Mouse (Mus musculus) myocyte (in vitro differentiated cells): Measurements from ENCODE around the gene Ttc41.

Experiments used
- CEBPB ChIP-seq: IDR thresholded peaks from 2 replicates; pipeline ENCODE4 v1.6.1; 2011; ENCODE audit warnings: mild to moderate bottlenecking, moderate library complexity; ENCODE audit not compliant: poor library complexity, insufficient read depth, severe bottlenecking
- E2F4 ChIP-seq: IDR thresholded peaks from one replicate; pipeline ENCODE4 v1.6.1; 2011; ENCODE audit warnings: mild to moderate bottlenecking, control low read depth, moderate library complexity; ENCODE audit not compliant: insufficient read depth
- MAX ChIP-seq: IDR thresholded peaks from one replicate; pipeline ENCODE4 v1.6.1; 2011; ENCODE audit warnings: low read depth, mild to moderate bottlenecking, control low read depth
- MYOG ChIP-seq, 3 experiments: IDR thresholded peaks; one replicate each; pipeline ENCODE4 v1.6.1; 2011; ENCODE audit warnings: control low read depth in 2 of 3, low read depth in 2 of 3, mild to moderate bottlenecking in 2 of 3; ENCODE audit not compliant: insufficient read length in 2 of 3, control insufficient read depth in 1 of 3, insufficient read depth in 1 of 3
- POLR2A ChIP-seq: IDR thresholded peaks from one replicate; pipeline ENCODE4 v1.6.1; 2011; ENCODE audit warnings: low read depth, mild to moderate bottlenecking, control low read depth, moderate library complexity; ENCODE audit not compliant: insufficient read length
- POLR2AphosphoS2 ChIP-seq: IDR thresholded peaks from one replicate; pipeline ENCODE4 v1.6.1; 2011; ENCODE audit warnings: low read depth, control low read depth; ENCODE audit not compliant: insufficient read length
- TCF12 ChIP-seq: IDR thresholded peaks from one replicate; pipeline ENCODE4 v1.6.1; 2011; ENCODE audit warnings: mild to moderate bottlenecking, control low read depth; ENCODE audit not compliant: poor library complexity, insufficient read depth, severe bottlenecking
- USF1 ChIP-seq: IDR thresholded peaks from one replicate; pipeline ENCODE4 v1.6.1; 2011; ENCODE audit warnings: low read depth, mild to moderate bottlenecking, control low read depth, moderate library complexity

- no peak for TF ChIP-seq E2F4
- no peak for TF ChIP-seq POLR2A
- no peak for TF ChIP-seq CEBPB
- no peak for TF ChIP-seq USF1
- no peak for TF ChIP-seq POLR2AphosphoS2
- no peak for TF ChIP-seq MYOG (IDR thresholded peaks at IDR 0.05; ENCODE audit: control insufficient read depth in 1 of 3, insufficient read depth in 1 of 3, insufficient read length in 2 of 3, low read depth in 2 of 3)
- no peak for TF ChIP-seq MAX
- TF ChIP-seq TCF12: no peak
These were observed 25.4 kb downstream of the Ttc41 start for GRCm38 (mm10) chr10:86730823-86731499.
